Mouse (Mus musculus): ENCODE data around the gene Kdm6b.

Gene Kdm6b

DNA sequence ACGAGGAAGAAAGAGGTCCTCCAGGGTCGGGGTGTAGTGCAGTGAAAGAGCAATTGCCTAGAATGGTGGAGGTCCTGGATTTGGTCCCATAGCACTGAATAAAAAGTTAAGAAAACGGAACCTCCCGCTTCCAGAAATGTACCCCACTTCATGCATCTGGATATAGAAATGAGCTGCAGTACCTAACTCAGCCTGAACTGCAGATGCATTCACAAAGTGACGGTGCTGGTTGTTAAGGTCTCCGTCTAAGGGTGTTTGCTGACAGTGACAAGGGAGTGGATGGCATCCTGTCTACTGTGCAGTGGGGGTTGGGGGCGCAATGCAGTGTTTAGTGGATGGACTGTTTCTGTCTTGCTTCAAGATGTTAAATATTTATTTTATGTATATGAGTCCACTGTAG lies 26.7 kb downstream of the Kdm6b start:
- no peak for DNase-seq

DNA sequence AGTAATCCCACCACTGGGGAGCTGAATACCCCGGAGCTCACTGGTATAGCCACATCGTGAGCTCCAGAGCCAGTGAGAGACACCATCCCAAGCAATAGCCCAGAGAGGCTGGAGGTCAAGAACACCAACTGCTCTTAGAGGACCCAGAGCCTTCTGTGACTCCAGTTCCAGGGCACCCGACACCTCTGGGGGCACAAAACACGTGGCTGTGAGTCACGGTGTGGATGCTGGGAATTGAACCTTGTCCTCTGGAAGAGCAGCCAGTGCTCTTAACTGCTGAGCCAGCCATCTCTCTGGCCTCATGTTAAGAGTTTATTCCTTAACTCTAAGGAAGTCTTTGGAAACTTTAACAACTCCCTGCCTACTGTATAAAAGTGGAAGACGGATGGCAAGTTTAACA lies 28.5 kb downstream of the Kdm6b start:
- DNase-seq = no peak

- peak in 1 of 2 experiments; percentile 39 for DNase-seq
These were observed 30.9 kb downstream of the Kdm6b start for GRCm38 (mm10) chr11:69382478-69383105.

DNA sequence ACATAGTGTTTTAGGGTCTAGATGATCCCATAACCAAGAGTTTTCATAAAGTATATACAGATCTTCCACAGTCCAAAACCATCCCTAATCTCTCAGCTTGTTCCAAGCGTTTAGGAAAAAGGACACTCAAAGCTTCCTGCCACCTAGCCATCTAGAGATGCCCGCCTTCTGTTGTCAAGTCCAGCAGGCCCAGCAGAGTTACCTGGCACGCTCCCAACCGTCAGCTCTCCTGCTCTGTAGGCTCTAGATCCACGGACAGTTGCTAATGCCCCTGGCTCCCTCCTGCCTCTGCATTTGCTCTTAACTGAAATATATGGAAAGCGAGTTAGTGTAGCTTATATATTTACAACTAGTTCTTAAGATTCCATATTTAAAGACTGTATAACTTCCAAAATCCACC lies 32.1 kb downstream of the Kdm6b start:
- DNase-seq = peak; percentile 77 to 79

DNA sequence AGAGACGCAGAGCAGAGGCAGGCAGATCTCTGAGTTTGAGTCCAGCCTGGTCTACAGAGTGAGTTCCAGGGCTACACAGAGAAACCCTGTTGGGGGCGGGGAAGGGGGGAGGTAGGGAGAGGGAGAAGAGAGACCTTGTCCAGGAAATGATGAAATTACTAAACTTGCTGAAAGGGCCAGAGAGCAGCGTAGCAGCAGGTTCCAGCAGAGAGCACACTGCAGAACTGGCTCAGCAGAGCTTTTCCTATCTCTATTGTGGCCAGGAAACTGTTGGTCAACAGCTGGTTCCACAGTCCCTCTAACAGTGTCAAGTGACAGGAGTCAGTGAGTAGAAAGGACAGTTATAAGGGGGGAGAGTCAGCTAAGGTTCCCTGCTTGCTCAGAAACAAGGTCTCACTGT lies 33.9 kb downstream of the Kdm6b start:
- DNase-seq = no peak

DNA sequence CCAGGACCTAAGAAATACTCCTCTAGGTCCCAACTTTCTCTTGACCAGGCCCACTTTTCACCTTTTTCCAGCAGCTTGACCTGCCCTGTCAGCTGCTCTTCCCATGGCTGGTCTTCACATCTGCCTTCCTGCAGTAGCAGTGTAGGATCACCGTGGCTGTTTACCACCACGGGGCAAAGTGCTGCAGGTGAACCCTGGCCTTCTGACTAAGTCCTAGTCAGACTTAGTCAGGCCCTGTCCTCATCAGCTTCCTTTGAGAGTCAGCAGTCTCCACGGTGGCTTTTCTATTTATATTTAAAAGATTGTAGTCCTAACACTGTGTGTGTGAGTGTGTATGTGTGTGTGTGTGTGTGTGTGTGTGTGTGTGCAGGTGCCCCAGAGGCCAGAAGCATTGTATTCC lies 35.7 kb downstream of the Kdm6b start:
- no peak for DNase-seq

- no peak for DNase-seq
These were observed 37.8 kb downstream of the Kdm6b start for GRCm38 (mm10) chr11:69375646-69376045.

DNA sequence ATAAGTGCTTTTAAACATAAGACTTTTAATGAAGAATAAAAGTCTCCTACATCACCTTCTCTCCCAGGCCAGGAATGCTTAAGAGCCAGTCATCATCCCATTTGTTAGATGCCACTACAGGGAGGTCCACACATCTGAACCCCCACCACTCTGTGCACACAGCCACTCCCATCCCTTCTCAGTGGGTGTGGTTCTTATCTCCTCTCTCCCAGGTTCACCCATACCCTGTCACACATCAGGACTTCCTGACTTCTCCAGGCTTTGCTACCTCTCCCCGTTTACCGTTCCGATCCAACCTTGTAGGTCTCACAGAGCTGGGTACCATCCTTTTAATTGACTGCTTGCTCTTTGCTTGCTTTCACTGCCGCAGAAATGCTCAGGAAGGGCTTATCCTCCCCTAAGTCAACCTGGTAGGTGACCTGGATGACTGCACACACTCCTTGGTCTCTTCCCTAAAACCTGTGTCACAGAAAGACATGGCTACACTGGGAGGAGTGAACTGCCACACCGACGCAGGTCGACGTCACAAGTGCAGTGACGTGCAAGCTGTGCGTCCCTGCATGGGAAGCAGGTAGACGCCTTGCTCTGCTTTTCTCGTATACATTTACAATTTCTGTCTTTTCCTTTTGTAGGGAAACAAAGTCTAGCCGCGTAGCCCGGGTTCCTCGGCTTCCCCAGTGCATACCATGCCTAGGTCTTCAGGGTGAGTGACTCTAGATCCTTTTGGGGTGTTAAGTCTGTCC lies 40.1 kb downstream of the Kdm6b start:
- no peak for DNase-seq

GRCm38 (mm10) chr11:69372780-69373170 lies 40.7 kb downstream of the Kdm6b start:
- peak in 1 of 2 experiments; percentile 22 for DNase-seq

DNA sequence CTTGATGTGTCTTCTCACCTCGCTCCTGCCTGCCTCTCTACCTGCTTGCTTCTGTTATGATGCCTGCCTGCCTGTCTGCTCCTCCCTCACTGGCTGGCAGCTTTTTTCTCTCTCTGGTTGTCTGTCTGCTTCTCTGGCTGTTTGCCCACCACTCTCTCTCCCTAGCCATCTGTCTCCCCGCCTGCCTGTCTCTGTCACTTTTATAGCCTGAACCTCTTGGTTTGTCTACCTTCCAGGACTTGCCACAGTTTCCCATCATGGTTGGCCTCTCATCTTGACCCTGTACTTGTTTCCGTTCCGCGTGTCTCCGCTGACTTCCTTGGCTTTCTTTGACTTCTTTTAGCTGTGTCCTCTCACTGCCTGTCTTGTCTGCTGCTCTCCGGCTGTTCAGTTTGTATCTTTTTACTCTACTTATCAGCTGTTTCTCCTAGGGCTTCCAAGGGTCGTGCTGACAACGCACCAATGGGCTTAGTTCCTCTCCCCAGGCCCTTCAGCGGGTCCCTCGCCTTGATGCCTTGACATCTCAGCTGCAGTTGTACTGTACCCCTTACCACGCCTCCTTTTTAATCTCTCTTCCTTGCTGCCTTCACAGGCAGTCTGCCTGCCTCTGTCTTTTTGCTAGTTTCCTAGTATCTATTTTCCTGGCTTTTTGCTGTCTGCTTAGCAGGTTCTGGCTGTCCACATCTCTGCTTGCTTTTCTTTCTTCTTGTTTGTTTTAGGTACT lies 41.3 kb downstream of the Kdm6b start:
- peak; percentile 87 to 92 for DNase-seq

DNA sequence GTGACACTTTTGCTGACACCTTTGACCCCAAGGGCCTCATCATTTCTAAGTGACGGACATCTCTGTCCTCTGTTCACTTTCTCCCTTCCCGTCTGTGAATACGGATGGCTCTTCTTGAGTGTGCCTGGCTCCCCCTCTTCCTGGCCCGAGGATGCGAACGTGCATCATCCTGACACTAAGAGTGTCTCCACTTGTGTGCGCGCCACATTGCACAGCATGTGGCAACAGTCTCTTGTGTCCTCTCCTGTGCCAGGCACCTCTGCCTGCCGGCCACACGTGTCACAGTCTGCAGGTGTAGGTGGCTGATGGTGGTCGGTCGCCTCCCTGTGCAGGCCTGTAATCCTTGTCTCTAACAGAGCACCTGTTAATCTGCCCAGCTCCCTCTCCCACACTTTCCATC lies 41.9 kb downstream of the Kdm6b start:
- no peak for DNase-seq

- no peak for DNase-seq
These were observed 42.7 kb downstream of the Kdm6b start for GRCm38 (mm10) chr11:69370817-69371215.

GRCm38 (mm10) chr11:69369990-69370816 lies 43.3 kb downstream of the Kdm6b start:
- DNase-seq = no peak

- DNase-seq = no peak
These were observed 44.1 kb downstream of the Kdm6b start, which contains the start of gene Chd3 for GRCm38 (mm10) chr11:69369215-69369989. Gene Chd3 (minus strand): TSS chr11:69369406.

DNA sequence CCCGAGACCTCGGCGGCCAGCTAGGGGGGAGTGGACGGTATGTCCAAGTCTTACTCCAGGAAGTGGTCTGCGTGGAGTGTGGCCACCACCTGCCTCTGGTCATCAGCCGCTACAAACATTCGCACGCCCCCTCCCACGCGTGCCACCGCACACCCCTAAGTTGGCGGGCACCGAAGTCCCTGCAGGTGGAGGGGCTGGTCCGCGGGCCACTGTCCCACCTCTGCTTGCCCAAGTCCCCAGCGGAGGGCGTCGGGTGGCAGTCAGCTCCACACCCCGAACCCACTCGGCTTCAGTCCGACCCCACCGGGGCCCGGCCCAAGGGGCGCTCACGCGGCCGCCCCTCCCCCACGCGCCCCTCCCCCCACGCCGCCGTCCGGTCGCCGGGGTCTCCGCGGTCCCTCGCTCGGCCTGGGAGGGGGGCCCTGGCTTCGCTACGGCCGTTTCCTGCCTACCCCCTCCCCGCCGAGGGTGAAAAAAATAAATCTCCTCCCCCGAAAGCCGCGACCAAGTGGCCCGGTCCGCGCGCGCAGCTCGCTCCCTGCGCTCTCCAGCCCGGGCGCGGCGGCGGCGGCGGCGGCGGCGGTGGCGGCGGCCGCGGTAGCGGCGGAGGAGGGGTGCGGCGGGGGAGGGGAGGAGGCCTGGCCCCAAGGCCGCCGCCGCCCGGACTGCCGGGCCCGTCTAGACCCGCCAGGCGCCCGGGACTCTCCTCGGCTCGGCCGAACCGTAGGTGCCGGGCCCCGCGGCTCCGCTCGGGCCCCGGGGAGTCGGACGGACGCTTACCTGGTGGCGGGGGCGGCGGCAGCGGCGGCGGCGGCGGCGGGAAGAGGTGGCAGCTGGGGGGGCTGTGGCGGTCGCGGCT lies 44.9 kb downstream of the Kdm6b start:
- peak; percentile 38 to 54 for DNase-seq

GRCm38 (mm10) chr11:69367616-69368355 lies 45.7 kb downstream of the Kdm6b start:
- DNase-seq = no peak

DNA sequence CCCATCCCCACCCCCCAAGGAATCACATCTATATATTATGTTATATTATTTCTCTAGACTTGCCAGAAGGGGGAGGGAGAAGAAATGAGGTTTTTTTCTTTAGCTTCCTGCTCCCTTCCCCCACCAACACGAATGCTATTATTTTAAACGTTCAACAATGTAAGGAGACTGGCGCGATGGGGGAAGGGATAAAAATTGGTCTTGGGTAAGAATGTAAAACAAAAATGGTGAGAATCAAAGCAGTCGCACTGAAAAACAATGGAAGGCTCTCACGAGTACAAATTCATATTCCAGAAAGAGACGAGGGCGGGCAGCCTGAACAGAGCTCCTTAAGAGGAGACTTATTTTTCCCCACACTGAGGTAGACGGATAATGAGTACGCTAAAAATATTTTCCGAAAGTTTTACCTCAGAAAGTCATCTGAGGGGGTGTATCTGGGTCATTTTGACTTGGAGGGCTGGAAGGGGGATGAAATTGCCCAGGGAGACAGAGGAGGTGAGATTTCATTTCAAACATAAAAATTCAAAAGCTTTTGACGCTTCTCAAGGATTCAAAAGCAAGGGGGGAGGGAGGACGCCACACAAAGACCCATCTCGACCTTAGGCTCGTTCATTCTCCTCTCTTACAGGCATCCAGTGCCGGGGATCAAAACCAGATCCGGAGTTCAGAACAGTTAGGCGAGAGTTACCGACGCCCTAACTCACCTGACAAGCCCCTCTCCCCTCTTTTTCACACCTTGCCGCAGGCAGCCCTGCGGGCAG lies 46.4 kb downstream of the Kdm6b start:
- no peak for DNase-seq

- peak; percentile 72 to 80 for DNase-seq
These were observed 47.2 kb downstream of the Kdm6b start for GRCm38 (mm10) chr11:69366157-69366854.

DNA sequence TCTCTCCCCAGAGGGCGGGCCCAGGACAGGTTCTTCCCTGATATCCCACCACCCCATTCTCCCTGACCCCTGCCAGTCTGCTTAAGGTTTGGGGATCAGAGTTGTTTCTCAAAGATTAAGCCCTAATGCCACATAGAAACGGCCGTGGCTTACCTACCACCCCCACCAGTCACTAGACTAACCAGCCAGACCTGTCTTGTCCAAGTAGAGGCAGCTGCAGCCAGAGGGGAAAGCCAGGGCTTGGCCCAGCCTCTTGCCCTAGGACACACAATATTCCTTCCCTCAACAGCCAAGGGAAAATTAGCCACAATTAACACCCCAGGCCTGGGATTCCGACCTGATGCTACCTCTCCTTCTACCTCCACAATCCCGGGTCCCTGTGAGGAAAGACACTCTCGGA lies 47.8 kb downstream of the Kdm6b start:
- no peak for DNase-seq
